Mouse (Mus musculus) MEL (cell line): ENCODE results near the gene Zfp553.

ENCODE experiments used
- CTCF ChIP-seq, 3 experiments: IDR thresholded peaks in 2 of 3; conservative IDR thresholded peaks in 1 of 3; 2 replicates each; pipeline ENCODE4 v1.5.1; 2011 to 2012; ENCODE audit warnings: low read length in 3 of 3, low read depth in 2 of 3, mild to moderate bottlenecking in 2 of 3, improper control_type of control experiment in 1 of 3, inconsistent platforms in 1 of 3, mixed read lengths in 1 of 3, moderate library complexity in 1 of 3; ENCODE audit not compliant: control insufficient read depth in 1 of 3, insufficient read depth in 1 of 3, poor library complexity in 1 of 3, severe bottlenecking in 1 of 3
- EP300 ChIP-seq, 2 experiments: IDR thresholded peaks; 2 replicates each; pipeline ENCODE4 v1.6.1; 2011; ENCODE audit warnings: improper control_type of control experiment in 2 of 2, low read length in 2 of 2, low read depth in 1 of 2, mild to moderate bottlenecking in 1 of 2
- JUND ChIP-seq: IDR thresholded peaks from 2 replicates; pipeline ENCODE4 v1.6.1; 2011; ENCODE audit warnings: low read depth, mild to moderate bottlenecking, improper control_type of control experiment, low read length
- MAX ChIP-seq: IDR thresholded peaks from 2 replicates; pipeline ENCODE4 v1.6.1; 2011; ENCODE audit warnings: low read length, improper control_type of control experiment
- POLR2AphosphoS2 ChIP-seq: IDR thresholded peaks from 2 replicates; pipeline ENCODE4 v1.6.1; 2011; ENCODE audit warnings: low read length, improper control_type of control experiment
- SIN3A ChIP-seq: IDR thresholded peaks from 2 replicates; pipeline ENCODE4 v1.6.1; 2012; ENCODE audit warnings: low read length, improper control_type of control experiment, inconsistent platforms
- USF2 ChIP-seq, 2 experiments: IDR thresholded peaks; 2 replicates each; pipeline ENCODE4 v1.6.1; 2011 to 2012; ENCODE audit warnings: improper control_type of control experiment in 2 of 2, low read length in 2 of 2, borderline replicate concordance in 1 of 2, inconsistent platforms in 1 of 2, low read depth in 1 of 2, mild to moderate bottlenecking in 1 of 2; ENCODE audit not compliant: insufficient read depth in 1 of 2

- TF ChIP-seq CTCF (IDR thresholded peaks at IDR 0.05 in 2 of 3, conservative IDR thresholded peaks at IDR 0.05 in 1 of 3; ENCODE audit: control insufficient read depth in 1 of 3, insufficient read depth in 1 of 3, low read depth in 2 of 3, low read length in 3 of 3, poor library complexity in 1 of 3, severe bottlenecking in 1 of 3), result no peak
- no peak for TF ChIP-seq JUND
- no peak for TF ChIP-seq MAX
- TF ChIP-seq EP300 (IDR thresholded peaks at IDR 0.05; ENCODE audit: low read depth in 1 of 2, low read length in 2 of 2), result no peak
- no peak for TF ChIP-seq USF2 (IDR thresholded peaks at IDR 0.05; ENCODE audit: borderline replicate concordance in 1 of 2, insufficient read depth in 1 of 2, low read depth in 1 of 2, low read length in 2 of 2)
- TF ChIP-seq SIN3A, result no peak
- no peak for TF ChIP-seq POLR2AphosphoS2
These were observed 49.3 kb downstream of the Zfp553 start for GRCm38 (mm10) chr7:127282190-127282589.
